Comparison of ENCODE assay signal across 8 mouse cellular contexts in genomic region chr17:26939178-26939972, GRCm38 (mm10). TPM values are rescaled to one million over a fixed set of nuclear protein-coding genes. Genes with fewer than 3 reads are reported as not detected.
DNase-seq lines count a peak whose midpoint lies in the region; ATAC-seq lines count a peak whose summit lies in the region.

Gene Cuta, minus strand, starts transcription at chr17:26939569.

- WGBS in hindbrain, embryonic 12.5 days = under 1% methylated on average over 70 of the region's 70 CpGs

- peaks cover 49% of the 10 kb centered on the region for H3K4me1 ChIP-seq in hindbrain, embryonic 12.5 days

- peaks cover 26% of the 10 kb centered on the region for H3K36me3 ChIP-seq in hindbrain, embryonic 12.5 days

- H3K9ac ChIP-seq in hindbrain, embryonic 12.5 days = peak within 1 kb of the TSS; percentile 75

- no peaks in the 10 kb centered on the region for H3K9me3 ChIP-seq in hindbrain, embryonic 12.5 days (replicated peaks)

- peak within 1 kb of the TSS; percentile 49 for H3K4me3 ChIP-seq in hindbrain, embryonic 12.5 days

- H3K27me3 ChIP-seq in hindbrain, embryonic 12.5 days = no peaks in the 10 kb centered on the region

- peak; percentile 93 for ATAC-seq in hindbrain, embryonic 12.5 days (ENCODE audit: low FRiP score)

- peak within 1 kb of the TSS; percentile 98 for H3K27ac ChIP-seq in hindbrain, embryonic 12.5 days

- peak; percentile 100 for DNase-seq in NIH3T3 (ENCODE audit: low read depth)
- peak; percentile 100 for DNase-seq in cerebellum, postnatal 10 days
- DNase-seq in frontal cortex, postnatal 10 days (ENCODE audit: low spot score in 2 of 2) = peak; percentile 100
- peak; percentile 99 to 100 for DNase-seq in layer of hippocampus, postnatal 14 days (ENCODE audit: low spot score in 2 of 2)
- DNase-seq in lung, postnatal 14 days = peak; percentile 99
- peak; percentile 98 for DNase-seq in retina, adult 2 months (ENCODE audit: low read depth, low spot score)
- peak; percentile 99 to 100 for DNase-seq in thymus, postnatal 36 days

- H3K4me2 ChIP-seq in hindbrain, embryonic 12.5 days (replicated peaks) = peak within 1 kb of the TSS; percentile 98

RNA-seq across cellular contexts. Expression of gene Cuta, which starts in this region (rescaled TPM):
- polyA plus RNA-seq in hindbrain, embryonic 12.5 days (2016; fragmentation: Nextera tagmentation; extraction: Ambion mirVana) = 131 and 149 TPM in 2 replicates
- total RNA-seq in layer of hippocampus, postnatal 14 days (2021) = 100 to 1,000 TPM; 109 to 115 TPM

Comparison
In these comparisons a context has a peak if more than half of its experiments do, and no peak if none do; other contexts are left out.
1. Peak in every context shown above with its lines: DNase-seq, ATAC-seq, H3K4me3 ChIP-seq and H3K27ac ChIP-seq.